Mouse (Mus musculus) limb, embryonic 11.5 days (tissue): Measurements from ENCODE around the gene Tnfsf13. TPM values are rescaled to one million over a fixed set of nuclear protein-coding genes. Genes with fewer than 3 reads are reported as not detected.

Experiments used
- ATAC-seq: fragments of 200-750 bp; cut with Nextera tagmentation; 2 replicates; pipeline ENCODE4 v1.8.0; 2017; ENCODE audit warnings: low read depth; ENCODE audit not compliant: insufficient number of reproducible peaks, low FRiP score, low TSS enrichment
- DNase-seq: peaks from one replicate; pipeline ENCODE4 v3.0.0-alpha.2; 2015; ENCODE audit warnings: low spot score
- H3K27ac ChIP-seq: fragments of 300-500 bp; sonication (generic); replicated peaks from 2 replicates; pipeline ENCODE4 v1.5.1; 2014; ENCODE audit warnings: low read depth, mild to moderate bottlenecking, low read length
- H3K27me3 ChIP-seq: fragments of 300-500 bp; sonication (generic); 2 replicates; pipeline ENCODE4 v1.6.1; 2014; ENCODE audit warnings: mild to moderate bottlenecking, low read length, mixed read lengths; ENCODE audit not compliant: control insufficient read depth, insufficient read depth
- H3K36me3 ChIP-seq: fragments of 300-500 bp; sonication (generic); 2 replicates; pipeline ENCODE4 v1.6.1; 2014; ENCODE audit warnings: mild to moderate bottlenecking, low read length, moderate library complexity, mixed read lengths; ENCODE audit not compliant: control insufficient read depth, insufficient read depth
- H3K4me1 ChIP-seq: fragments of 300-500 bp; sonication (generic); 2 replicates; pipeline ENCODE4 v1.6.1; 2014; ENCODE audit warnings: low read length, mixed read lengths; ENCODE audit not compliant: control insufficient read depth, insufficient read depth
- H3K4me2 ChIP-seq: fragments of 300-500 bp; sonication (generic); 2 replicates; pipeline ENCODE4 v1.6.1; 2014; ENCODE audit warnings: low read depth, mild to moderate bottlenecking, moderate library complexity; ENCODE audit not compliant: severe bottlenecking
- H3K4me3 ChIP-seq: fragments of 300-500 bp; sonication (generic); 2 replicates; pipeline ENCODE4 v1.5.1; 2014; ENCODE audit warnings: low read depth, low read length
- H3K9ac ChIP-seq: fragments of 300-500 bp; sonication (generic); 2 replicates; pipeline ENCODE4 v1.6.1; 2014; ENCODE audit warnings: mild to moderate bottlenecking, low read length
- H3K9me3 ChIP-seq: fragments of 300-500 bp; sonication (generic); 2 replicates; pipeline ENCODE4 v1.6.1; 2016; ENCODE audit warnings: low read length; ENCODE audit not compliant: control insufficient read depth
- WGBS: fragments of 180-500 bp; shearing (Covaris S2); extraction: QIAGEN DNeasy Blood & Tissue Kit; methylation state at CpG from one replicate; pipeline ENCODE4 v1.1.7; 2014; 5-methylcytosine and 5-hydroxymethylcytosine counted together
- polyA plus RNA-seq: library from polyadenylated mRNA; unstranded; fragments of >200 nt; fragmentation: Nextera tagmentation; extraction: Ambion mirVana; gene quantifications from 2 replicates; pipeline ENCODE4 v1.2.1, GENCODE M21; 2014

The Tnfsf13 gene
- polyA plus RNA-seq, 1 experiment from 2014 or later: not detected

- no peak for DNase-seq
- H3K27me3 ChIP-seq: no peaks in the 10 kb centered on the region
- no peaks in the 10 kb centered on the region for H3K9me3 ChIP-seq
- no peak overlapping the region for H3K9ac ChIP-seq
- no peaks in the 10 kb centered on the region for H3K4me1 ChIP-seq
- 92% methylated on average over 1 of the region's 1 CpGs for WGBS
- no peak overlapping the region for H3K4me3 ChIP-seq
- H3K4me2 ChIP-seq: no peak overlapping the region
- H3K36me3 ChIP-seq: no peaks in the 10 kb centered on the region
- H3K27ac ChIP-seq: no peak overlapping the region
- no peak for ATAC-seq
Observed at GRCm38 (mm10) chr11:69689891-69690290, 4.3 kb upstream of the Tnfsf13 start.

GRCm38 (mm10) chr11:69687061-69687460, 1.5 kb upstream of the Tnfsf13 start:
- Histone ChIP-seq H3K36me3 (no peaks in the 10 kb centered on the region), H3K27me3 (no peaks in the 10 kb centered on the region), H3K4me2 (no peak overlapping the region), H3K4me3 (no peak overlapping the region), H3K9me3 (no peaks in the 10 kb centered on the region), H3K9ac (no peak overlapping the region), H3K27ac (no peak overlapping the region), H3K4me1 (no peaks in the 10 kb centered on the region)
- ATAC-seq: no peak
- no peak for DNase-seq
- WGBS: 53% methylated on average over 5 of the region's 5 CpGs

GRCm38 (mm10) chr11:69686377-69686776, 793 bp upstream of the Tnfsf13 start:
- Histone ChIP-seq H3K4me3 (no peak overlapping the region), H3K9me3 (no peaks in the 10 kb centered on the region), H3K4me2 (no peak overlapping the region; the same call in 1 of the 2 replicates), H3K9ac (peak overlapping the region; percentile 32; the same call in 1 of the 2 replicates), H3K27ac (no peak overlapping the region), H3K27me3 (no peaks in the 10 kb centered on the region), H3K36me3 (no peaks in the 10 kb centered on the region), H3K4me1 (no peaks in the 10 kb centered on the region)
- WGBS: 20% methylated on average over 4 of the region's 4 CpGs
- no peak for ATAC-seq
- no peak for DNase-seq

- H3K4me3 ChIP-seq: no peak overlapping the region
- no peak overlapping the region for H3K4me2 ChIP-seq
- ATAC-seq: no peak
- no peaks in the 10 kb centered on the region for H3K9me3 ChIP-seq
- 81% methylated on average over 6 of the region's 6 CpGs for WGBS
- no peak overlapping the region for H3K27ac ChIP-seq
- no peaks in the 10 kb centered on the region for H3K27me3 ChIP-seq
- DNase-seq: no peak
- no peaks in the 10 kb centered on the region for H3K36me3 ChIP-seq
- no peak overlapping the region for H3K9ac ChIP-seq
- peaks cover 8% of the 10 kb centered on the region; the same call in 1 of the 2 replicates for H3K4me1 ChIP-seq
Observed at GRCm38 (mm10) chr11:69684936-69685335, 648 bp downstream of the Tnfsf13 start.

GRCm38 (mm10) chr11:69684128-69684745, 1.3 kb downstream of the Tnfsf13 start:
- no peaks in the 10 kb centered on the region for H3K36me3 ChIP-seq
- no peak overlapping the region for H3K9ac ChIP-seq
- H3K27ac ChIP-seq: no peak overlapping the region
- no peak overlapping the region for H3K4me3 ChIP-seq
- no peaks in the 10 kb centered on the region for H3K27me3 ChIP-seq
- peaks cover 8% of the 10 kb centered on the region; the same call in 1 of the 2 replicates for H3K4me1 ChIP-seq
- DNase-seq (no peak), ATAC-seq (no peak)
- H3K9me3 ChIP-seq: no peaks in the 10 kb centered on the region
- H3K4me2 ChIP-seq: no peak overlapping the region
- WGBS: 82% methylated on average over 12 of the region's 12 CpGs

- no peak overlapping the region for H3K27ac ChIP-seq
- H3K36me3 ChIP-seq: peaks cover 4% of the 10 kb centered on the region; the same call in 1 of the 2 replicates
- peaks cover 8% of the 10 kb centered on the region; the same call in 1 of the 2 replicates for H3K4me1 ChIP-seq
- H3K4me2 ChIP-seq: no peak overlapping the region
- no peaks in the 10 kb centered on the region for H3K9me3 ChIP-seq
- H3K4me3 ChIP-seq: no peak overlapping the region
- WGBS: 82% methylated on average over 7 of the region's 7 CpGs
- no peak for ATAC-seq
- H3K27me3 ChIP-seq: no peaks in the 10 kb centered on the region
- H3K9ac ChIP-seq: no peak overlapping the region
- DNase-seq: no peak
Observed at GRCm38 (mm10) chr11:69683576-69683975, 2.0 kb downstream of the Tnfsf13 start.

GRCm38 (mm10) chr11:69682840-69683533, 2.6 kb downstream of the Tnfsf13 start:
- H3K4me1 ChIP-seq: peaks cover 8% of the 10 kb centered on the region; the same call in 1 of the 2 replicates
- no peak overlapping the region for H3K27ac ChIP-seq

DNA sequence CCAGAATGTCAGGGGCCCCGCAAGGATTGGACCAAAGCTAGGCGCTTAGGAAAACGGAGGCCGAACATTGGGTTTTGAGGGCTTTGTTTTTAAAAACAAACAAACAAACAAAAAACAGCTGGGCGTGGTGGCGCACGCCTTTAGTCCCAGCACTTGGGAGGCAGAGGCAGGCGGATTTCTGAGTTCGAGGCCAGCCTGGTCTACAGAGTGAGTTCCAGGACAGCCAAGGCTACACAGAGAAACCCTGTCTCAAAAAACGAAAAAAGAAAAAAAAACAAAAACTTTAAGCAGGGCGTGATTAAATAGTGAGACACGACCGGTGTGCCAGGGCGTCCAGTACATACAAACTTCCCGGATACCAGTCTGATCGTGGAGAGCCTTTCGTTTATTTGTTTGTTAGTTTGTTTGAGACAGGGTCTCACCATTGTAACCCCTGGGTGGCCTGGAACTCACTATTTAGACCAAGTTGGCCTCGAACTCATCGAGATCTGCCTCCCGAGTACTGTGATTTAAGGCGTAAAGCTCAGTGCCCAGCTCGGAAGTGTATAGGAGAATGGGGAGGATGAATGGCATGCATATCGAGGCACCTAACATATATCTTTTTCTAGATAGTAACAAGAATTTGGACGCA, 3.3 kb downstream of the Tnfsf13 start:
- Histone ChIP-seq H3K4me3 (peak overlapping the region; percentile 66), H3K4me2 (peak overlapping the region; percentile 92), H3K27ac (peak overlapping the region; percentile 92), H3K27me3 (no peaks in the 10 kb centered on the region), H3K36me3 (peaks cover 7% of the 10 kb centered on the region; the same call in 1 of the 2 replicates), H3K4me1 (peaks cover 8% of the 10 kb centered on the region; the same call in 1 of the 2 replicates), H3K9ac (peak overlapping the region; percentile 80), H3K9me3 (no peaks in the 10 kb centered on the region)
- DNase-seq (no peak), ATAC-seq (peak; percentile 5; the same call in 1 of the 2 replicates)
- 27% methylated on average over 24 of the region's 24 CpGs for WGBS

More at GRCm38 (mm10) chr11:69682840-69683533, 2.6 kb downstream of the Tnfsf13 start:
- Histone ChIP-seq H3K27me3 (no peaks in the 10 kb centered on the region), H3K36me3 (peaks cover 7% of the 10 kb centered on the region; the same call in 1 of the 2 replicates), H3K9ac (peak overlapping the region; percentile 53), H3K9me3 (no peaks in the 10 kb centered on the region), H3K4me3 (no peak overlapping the region), H3K4me2 (peak overlapping the region; percentile 92; the same call in 1 of the 2 replicates)
- DNase-seq (peak; percentile 97), ATAC-seq (peak; percentile 18; the same call in 1 of the 2 replicates)
- 28% methylated on average over 12 of the region's 12 CpGs for WGBS
